Mouse (Mus musculus) heart, postnatal 10 days (tissue): ENCODE measurements around the gene Pip4k2a. TPM values are rescaled to one million over a fixed set of nuclear protein-coding genes. Genes with fewer than 3 reads are reported as not detected.

Experiments used
- DNase-seq, 2 experiments: peaks; one replicate each; pipeline ENCODE4 v3.0.0; 2021
- intact Hi-C: fragments of 180-260 bp; cut with DNase I; formaldehyde crosslinking; loops from one replicate; pipeline ENCODE4 v1.15.1; 2025
- total RNA-seq, 2 experiments: library from RNA; stranded (reverse); gene quantifications; 2 replicates each; pipeline ENCODE4 v1.2.3; 2021

The Pip4k2a gene
- total RNA-seq, 2 experiments from 2014 or later = 8.7 to 10.9 TPM

DNA sequence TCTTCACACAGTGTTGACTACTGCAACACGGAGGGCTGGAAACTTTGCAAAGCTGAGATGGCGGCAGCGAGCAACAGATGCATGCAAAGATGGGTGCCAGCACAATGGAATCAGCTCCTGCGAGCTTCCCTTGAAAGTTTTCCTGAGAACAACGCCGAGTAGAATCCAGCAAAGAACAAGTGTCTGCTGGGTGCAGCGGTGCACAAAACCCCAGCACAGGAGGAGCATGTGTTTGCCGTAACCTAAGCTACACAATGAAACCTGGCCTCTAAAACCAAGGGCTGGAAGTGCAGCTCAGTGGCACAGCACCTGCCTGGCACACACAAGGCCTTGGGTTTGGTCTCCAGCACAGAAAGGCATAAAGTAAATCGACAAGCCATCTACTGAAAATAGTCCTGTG lies 39.9 kb downstream of the Pip4k2a start:
- DNase-seq = no peak
- intact Hi-C loops = no loop called here

GRCm38 (mm10) chr2:18957459-18957858 lies 40.5 kb downstream of the Pip4k2a start:
- intact Hi-C loops = no loop called here
- no peak for DNase-seq

DNA sequence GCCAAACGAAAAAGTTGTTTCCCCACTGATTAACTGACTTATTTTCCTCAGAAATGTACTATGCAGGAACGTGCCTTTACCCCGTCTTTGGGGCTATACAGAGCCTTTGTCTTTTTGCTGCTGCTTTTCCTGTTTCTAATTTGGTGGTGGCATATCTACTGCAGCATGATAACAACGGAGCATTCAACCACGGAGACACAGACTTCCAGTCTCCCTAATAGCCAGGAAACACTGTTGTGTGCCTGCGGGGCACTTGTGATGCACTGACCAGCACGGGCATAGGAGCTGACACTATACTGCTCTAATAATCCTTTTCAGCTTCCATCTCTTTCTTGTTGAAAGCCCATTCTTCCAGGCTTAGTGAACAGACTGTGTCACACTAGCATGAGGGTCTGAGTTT lies 41.0 kb downstream of the Pip4k2a start:
- DNase-seq = no peak
- intact Hi-C loops = no loop called here

DNA sequence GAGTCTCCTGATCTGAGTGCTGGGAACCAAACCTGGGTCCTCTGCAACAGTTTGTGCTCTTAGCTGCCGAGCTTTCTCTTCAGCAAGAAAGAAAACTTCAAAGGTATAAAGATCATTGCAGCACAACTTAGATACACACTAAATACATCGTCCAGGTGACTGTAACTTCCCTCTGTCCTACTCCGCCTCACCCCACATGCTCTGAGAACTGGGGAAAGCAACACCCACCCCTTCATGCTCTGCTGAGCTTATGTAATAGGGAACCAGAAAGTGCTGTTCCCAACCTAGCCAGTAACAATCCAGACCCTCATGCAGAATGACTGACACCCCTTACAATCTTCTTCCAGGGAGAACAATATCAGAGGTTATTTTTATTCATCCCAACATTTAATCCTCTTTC lies 41.5 kb downstream of the Pip4k2a start:
- intact Hi-C loops = no loop called here
- no peak for DNase-seq

- intact Hi-C loops = no loop called here
- DNase-seq = no peak
Measured at GRCm38 (mm10) chr2:18955671-18956070, 42.3 kb downstream of the Pip4k2a start.

DNA sequence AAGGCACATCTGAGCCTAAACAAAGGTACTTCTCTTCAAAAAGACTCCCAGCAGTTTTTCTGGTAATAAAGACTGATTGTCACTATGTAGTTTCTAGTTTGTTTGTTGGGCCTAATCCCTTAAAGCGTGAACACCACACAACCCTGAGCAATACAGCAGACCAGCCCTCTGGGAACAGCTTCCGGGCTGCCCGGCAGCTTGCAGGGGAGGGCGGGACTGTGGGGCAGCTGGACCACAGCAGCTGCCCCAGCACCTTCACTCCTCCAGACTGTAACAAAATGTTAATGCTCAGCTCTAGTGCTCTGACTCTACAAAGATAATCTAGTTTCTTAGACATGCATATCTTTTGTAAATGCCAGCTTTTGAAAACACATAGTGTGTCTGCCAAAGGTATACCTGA lies 42.9 kb downstream of the Pip4k2a start:
- DNase-seq = no peak
- intact Hi-C loops = no loop called here

DNA sequence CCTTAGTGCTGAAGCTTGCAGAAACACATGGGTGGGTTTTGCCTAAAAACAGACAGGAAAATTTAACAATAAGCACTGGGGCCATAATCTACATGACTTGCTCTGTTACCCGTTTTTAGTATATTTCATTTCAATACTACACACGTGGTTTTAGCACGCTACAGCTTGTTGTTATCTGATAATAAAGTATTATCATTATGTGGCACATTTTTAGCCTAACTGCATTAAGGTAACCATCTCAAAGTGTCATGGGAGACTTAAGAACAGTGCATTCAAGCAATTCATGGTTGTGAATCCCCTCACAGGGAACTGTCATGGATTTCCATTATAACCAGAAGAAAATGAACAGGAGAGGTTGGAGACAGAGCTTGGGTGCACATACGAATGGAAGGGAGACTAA lies 43.5 kb downstream of the Pip4k2a start:
- intact Hi-C loops = loop anchor here (5.0 kb wide), 1 partner anchor 43 kb away; the partner anchor contains the start of genes 4930426L09Rik and Pip4k2a
- no peak for DNase-seq

DNA sequence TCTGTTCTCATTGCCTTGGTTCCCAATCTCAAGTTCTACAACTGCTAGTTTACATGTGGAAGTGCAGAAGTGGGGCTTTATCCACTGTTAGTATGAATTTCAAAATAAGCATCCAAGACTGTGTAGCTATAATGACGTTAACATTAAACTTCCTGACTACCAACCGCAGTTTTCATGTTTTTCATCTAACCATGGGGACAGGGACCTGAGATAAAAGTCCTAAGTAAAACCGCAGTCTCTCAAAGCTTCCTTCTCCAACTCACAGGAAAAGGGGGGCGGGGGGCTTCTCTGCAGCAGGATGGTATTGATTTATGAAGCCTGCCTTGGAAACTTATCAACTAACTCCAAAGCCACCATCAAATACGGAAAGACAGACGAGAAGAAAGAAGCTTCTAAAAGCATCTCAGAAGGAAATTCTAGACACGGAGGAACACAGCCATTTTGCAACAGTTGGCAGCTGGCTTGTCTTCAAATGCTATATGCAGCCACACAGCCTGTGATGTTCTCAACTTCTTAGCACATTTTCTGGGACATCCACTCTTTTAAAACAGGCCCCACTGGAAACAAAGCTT lies 45.7 kb downstream of the Pip4k2a start:
- no peak for DNase-seq
- intact Hi-C loops = loop anchor here (5.0 kb wide), 1 partner anchor 45 kb away; the partner anchor contains the start of genes 4930426L09Rik and Pip4k2a

- no peak for DNase-seq
- intact Hi-C loops = loop anchor here (5.0 kb wide), 1 partner anchor 47 kb away; the partner anchor contains the start of genes 4930426L09Rik and Pip4k2a
Measured at GRCm38 (mm10) chr2:18950758-18951157, 47.2 kb downstream of the Pip4k2a start.

DNA sequence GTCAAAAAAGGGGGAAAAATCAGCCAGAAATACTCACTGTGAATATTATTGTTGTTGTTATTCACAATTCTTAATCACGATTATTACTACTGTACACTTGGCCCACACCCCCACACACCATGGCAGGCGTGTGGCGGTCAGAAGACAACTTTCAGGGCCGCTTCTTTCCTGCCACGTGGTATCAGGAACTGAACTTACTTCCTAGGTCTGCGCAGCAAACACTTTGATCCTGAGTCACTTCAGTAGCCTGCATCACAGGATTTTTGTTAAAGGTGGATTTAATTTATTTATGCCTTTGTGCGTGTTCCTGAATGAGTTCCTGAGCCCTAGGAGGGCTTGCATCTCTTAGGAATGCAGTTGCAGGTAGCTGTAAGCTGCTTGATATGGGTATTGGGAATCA lies 49.2 kb downstream of the Pip4k2a start:
- DNase-seq = no peak
- intact Hi-C loops = no loop called here

GRCm38 (mm10) chr2:18947669-18948459 lies 50.1 kb downstream of the Pip4k2a start:
- intact Hi-C loops = no loop called here

GRCm38 (mm10) chr2:18945438-18945837 lies 52.5 kb downstream of the Pip4k2a start:
- no peak for DNase-seq
- intact Hi-C loops = no loop called here

More at GRCm38 (mm10) chr2:18947669-18948459, 50.1 kb downstream of the Pip4k2a start:
- DNase-seq = peak in 1 of 2 experiments; percentile 48

DNA sequence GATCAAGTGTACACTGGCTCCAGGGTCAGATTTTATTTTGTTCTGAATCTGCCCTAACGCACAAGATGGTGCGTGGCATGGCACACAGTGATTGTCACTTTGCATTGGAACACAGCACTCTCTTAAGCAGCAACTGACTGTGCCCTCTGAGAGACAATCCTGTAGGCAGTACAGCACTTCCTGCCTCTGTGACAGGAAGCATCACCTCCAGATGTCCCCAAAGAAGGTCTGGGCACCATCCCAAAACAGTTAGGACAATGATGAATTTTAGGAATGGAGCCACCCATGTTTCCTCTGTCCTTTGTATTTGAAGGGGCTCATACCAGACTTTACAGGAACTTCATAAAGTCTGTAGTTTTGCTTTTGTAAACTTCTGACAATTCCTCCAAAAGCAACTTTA lies 54.0 kb downstream of the Pip4k2a start:
- peak; percentile 53 to 68 for DNase-seq
- intact Hi-C loops = no loop called here

- no peak for DNase-seq
- intact Hi-C loops = no loop called here
Measured at GRCm38 (mm10) chr2:18943366-18943765, 54.6 kb downstream of the Pip4k2a start.

- DNase-seq = no peak
- intact Hi-C loops = no loop called here
Measured at GRCm38 (mm10) chr2:18940693-18941270, 57.1 kb downstream of the Pip4k2a start.

GRCm38 (mm10) chr2:18938923-18939329 lies 59.0 kb downstream of the Pip4k2a start:
- DNase-seq = no peak
- intact Hi-C loops = no loop called here

DNA sequence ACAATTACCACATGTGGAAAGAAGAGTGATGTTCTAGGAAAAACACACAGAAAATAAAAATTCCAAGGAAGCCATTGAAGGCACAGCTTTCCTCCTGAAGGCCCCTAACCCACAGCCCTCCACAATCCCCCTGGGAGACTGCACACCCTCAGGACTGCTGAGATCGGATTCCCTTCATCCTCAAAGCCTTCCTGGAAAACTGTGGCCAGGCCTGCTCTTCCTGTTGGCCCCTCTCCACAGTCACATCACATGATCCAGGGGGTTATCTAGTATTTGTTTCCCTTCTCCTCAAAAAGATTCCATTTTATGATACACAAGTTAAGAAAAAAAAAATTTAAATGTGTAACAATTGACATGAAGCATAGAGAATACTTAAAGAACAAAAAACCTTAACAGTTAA lies 59.7 kb downstream of the Pip4k2a start:
- peak in 1 of 2 experiments; percentile 32 for DNase-seq
- intact Hi-C loops = no loop called here

DNA sequence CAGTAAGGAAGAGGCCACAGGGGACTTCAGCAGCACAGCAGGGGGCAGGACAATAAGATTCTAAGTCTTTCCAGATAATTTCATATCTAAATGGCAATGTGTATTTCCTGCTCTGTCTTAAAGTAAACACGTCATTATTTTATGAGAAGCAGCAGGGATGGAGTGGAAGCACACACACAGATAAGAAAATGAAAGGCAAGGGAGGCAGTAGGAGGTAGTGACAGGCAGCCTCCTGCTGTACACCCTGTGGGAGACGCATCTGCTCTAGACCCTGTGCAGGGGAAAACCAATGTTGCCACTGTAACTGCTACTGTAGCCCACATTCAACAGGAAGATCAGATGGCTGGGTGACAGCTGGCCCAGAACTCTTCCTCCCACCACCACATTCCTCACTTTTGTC lies 60.3 kb downstream of the Pip4k2a start:
- intact Hi-C loops = no loop called here
- DNase-seq = no peak

DNA sequence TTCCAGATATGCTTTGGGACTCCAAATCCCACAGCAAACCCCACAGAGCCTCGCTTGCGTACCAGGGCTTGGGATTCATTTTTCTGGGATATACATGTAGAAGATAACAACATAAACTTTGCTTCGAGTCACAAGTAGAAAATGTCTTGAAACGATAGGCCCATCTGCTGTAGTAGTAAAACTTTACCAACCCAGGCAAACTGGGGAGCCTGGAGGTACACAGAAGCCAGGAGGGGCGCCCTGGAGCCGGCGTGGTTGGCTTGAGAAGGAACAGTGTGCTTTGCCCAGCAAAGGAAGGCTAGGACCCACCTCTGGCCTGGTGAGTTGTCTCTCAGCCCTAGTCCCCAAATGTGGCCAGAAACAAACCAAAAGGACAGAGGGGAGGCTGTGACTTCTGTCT lies 61.5 kb downstream of the Pip4k2a start:
- intact Hi-C loops = no loop called here

DNA sequence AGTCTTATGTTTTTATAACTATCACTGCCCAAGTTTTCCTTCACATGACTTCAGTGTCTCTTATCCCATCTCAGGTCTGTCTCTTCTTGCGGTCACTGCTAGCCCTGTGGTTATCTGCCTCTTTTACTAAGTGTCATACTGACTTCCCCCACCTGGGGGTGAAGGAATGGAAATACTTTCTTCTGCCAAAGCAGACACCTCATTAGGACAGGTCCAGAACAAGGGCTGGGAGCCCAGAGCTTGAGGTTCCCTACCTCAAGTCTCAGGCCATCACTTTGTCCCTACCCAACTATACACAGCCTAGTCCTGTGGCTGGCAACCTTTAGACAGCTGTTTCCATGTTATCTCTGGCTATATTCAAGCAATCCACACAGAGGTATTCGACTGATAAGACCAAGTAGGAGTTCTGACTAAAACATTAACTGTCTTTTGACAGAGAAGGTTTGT lies 62.3 kb downstream of the Pip4k2a start:
- DNase-seq = no peak
- intact Hi-C loops = no loop called here

More for the DNA sequence above, 61.5 kb downstream of the Pip4k2a start:
- DNase-seq = no peak

DNA sequence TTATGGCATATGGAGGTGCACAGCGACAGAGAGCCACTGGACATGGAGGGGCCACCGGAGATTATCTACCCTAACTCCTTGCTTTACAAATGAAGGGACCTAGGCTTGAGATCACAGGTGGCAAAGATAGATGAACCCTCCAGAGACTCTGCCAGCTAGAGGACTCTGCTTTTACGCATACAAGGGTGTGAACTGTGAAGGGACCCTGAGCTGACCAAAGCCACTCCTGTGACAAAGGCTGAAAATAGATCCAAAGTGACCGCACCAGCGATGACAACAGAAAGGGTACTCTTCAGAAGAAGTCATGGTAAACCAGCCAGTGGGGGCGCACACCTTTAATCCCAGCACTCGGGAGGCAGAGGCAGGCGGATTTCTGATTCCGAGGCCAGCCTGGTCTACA lies 63.8 kb downstream of the Pip4k2a start:
- DNase-seq = no peak
- intact Hi-C loops = no loop called here

DNA sequence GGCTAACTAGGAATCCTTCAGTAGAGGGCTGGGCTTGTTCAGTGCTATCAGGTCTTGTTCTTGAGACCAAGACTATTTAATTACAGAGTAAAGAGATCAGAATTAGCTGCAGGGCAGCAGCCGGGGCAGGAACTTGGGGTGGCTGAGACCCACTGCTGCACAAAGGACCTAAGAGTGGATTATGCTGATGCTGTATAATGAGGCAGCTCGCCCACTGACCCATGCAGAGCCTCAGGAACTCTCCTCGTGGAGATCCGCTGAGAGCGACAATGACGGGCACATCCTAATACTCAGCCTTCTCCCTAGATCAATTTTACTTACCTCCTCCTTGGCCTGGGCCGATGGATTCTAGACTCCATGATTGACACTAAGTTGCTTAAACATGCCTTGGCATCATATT lies 64.5 kb downstream of the Pip4k2a start:
- intact Hi-C loops = no loop called here
- DNase-seq = no peak
